Mouse (Mus musculus) G1E (cell line): Measurements from ENCODE around the gene Rpl32.

Source experiments
- CTCF ChIP-seq: IDR thresholded peaks from 2 replicates; pipeline ENCODE4 v1.5.1; 2012; ENCODE audit warnings: low read depth, low read length, inconsistent platforms, mixed read lengths
- GATA1 ChIP-seq: IDR thresholded peaks from 2 replicates; pipeline ENCODE4 v1.6.1; 2012; ENCODE audit warnings: borderline replicate concordance, low read length, inconsistent platforms, mixed read lengths
- POLR2AphosphoS5 ChIP-seq: IDR thresholded peaks from 2 replicates; pipeline ENCODE4 v1.6.1; 2012; ENCODE audit warnings: low read depth, low read length, inconsistent platforms; ENCODE audit not compliant: insufficient replicate concordance
- TAL1 ChIP-seq: conservative IDR thresholded peaks from 2 replicates; pipeline ENCODE4 v1.6.1; 2012; ENCODE audit warnings: low read depth, low read length, inconsistent platforms, mixed read lengths

DNA sequence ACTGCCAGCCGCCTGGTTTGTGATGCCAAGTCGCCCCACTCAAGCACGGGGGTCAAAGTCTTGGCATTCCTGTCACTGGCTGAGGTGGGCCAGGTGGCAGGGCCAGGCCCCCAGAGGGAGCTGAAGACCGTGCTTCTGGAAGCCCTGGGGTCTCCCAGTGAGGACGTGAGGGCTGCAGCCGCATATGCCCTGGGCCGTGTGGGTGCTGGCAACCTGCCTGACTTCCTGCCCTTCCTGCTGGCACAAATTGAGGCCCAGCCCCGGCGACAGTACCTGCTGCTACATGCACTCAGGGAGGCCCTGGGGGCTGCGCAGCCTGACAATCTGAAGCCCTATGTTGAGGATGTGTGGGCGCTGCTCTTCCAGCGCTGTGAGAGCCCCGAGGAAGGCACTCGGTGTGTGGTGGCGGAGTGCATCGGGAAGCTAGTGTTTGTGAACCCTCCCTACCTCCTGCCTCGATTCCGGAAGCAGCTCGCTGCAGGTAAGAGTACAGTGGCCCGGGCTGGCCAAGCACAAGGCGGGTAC lies 15.8 kb downstream of the Rpl32 start:
- TF ChIP-seq CTCF (no peak), TAL1 (no peak), POLR2AphosphoS5 (no peak), GATA1 (no peak)
